Mouse (Mus musculus): ENCODE measurements at regions not wholly inside any gene's neighbourhood (a gene's known extent, or its start where the extent isn't known, plus 50 kb on each side); places are given as distances from the start of the nearest gene placed in this dataset.

GRCm38 (mm10) chr1:176348129-176348528 lies 73.0 kb upstream of the Pld5 start:
- ATAC-seq (replicated peaks; ENCODE audit: low FRiP score, low TSS enrichment, poor library complexity, severe bottlenecking), result no peak

GRCm38 (mm10) chr1:176331344-176331743 lies 56.2 kb upstream of the Pld5 start:
- ATAC-seq (replicated peaks; ENCODE audit: low FRiP score, low TSS enrichment, poor library complexity, severe bottlenecking), result no peak

All from megakaryocyte-erythroid progenitor cell, adult 5-6 weeks (primary cell).